Mouse (Mus musculus) MEL (cell line): ENCODE data around the gene Yeats4.

Experiments
- CHD1 ChIP-seq: IDR thresholded peaks from 2 replicates; pipeline ENCODE4 v1.6.1; 2012; ENCODE audit warnings: low read depth, mild to moderate bottlenecking, inconsistent platforms, low read length, improper control_type of control experiment
- CTCF ChIP-seq, 3 experiments: IDR thresholded peaks in 2 of 3; conservative IDR thresholded peaks in 1 of 3; 2 replicates each; pipeline ENCODE4 v1.5.1; 2011 to 2012; ENCODE audit warnings: low read length in 3 of 3, low read depth in 2 of 3, mild to moderate bottlenecking in 2 of 3, improper control_type of control experiment in 1 of 3, inconsistent platforms in 1 of 3, mixed read lengths in 1 of 3, moderate library complexity in 1 of 3; ENCODE audit not compliant: control insufficient read depth in 1 of 3, insufficient read depth in 1 of 3, poor library complexity in 1 of 3, severe bottlenecking in 1 of 3
- E2F4 ChIP-seq: IDR thresholded peaks from 2 replicates; pipeline ENCODE4 v1.6.1; 2011; ENCODE audit warnings: low read depth, low read length, improper control_type of control experiment, borderline replicate concordance
- GATA1 ChIP-seq: IDR thresholded peaks from 2 replicates; pipeline ENCODE4 v1.6.1; 2011; ENCODE audit warnings: low read depth, low read length, improper control_type of control experiment
- KAT2A ChIP-seq: conservative IDR thresholded peaks from 2 replicates; pipeline ENCODE4 v1.6.1; 2012; ENCODE audit warnings: low read depth, low read length, improper control_type of control experiment, inconsistent platforms
- MXI1 ChIP-seq: IDR thresholded peaks from 2 replicates; pipeline ENCODE4 v1.6.1; 2011; ENCODE audit warnings: mild to moderate bottlenecking, low read depth, low read length, improper control_type of control experiment
- POLR2A ChIP-seq, 2 experiments: IDR thresholded peaks; 2 replicates each; pipeline ENCODE4 v1.6.1; 2011 to 2012; ENCODE audit warnings: low read length in 2 of 2, mild to moderate bottlenecking in 2 of 2, control low read depth in 1 of 2, improper control_type of control experiment in 1 of 2, low read depth in 1 of 2, moderate library complexity in 1 of 2; ENCODE audit not compliant: control insufficient read depth in 1 of 2, insufficient read depth in 1 of 2, poor library complexity in 1 of 2
- POLR2AphosphoS2 ChIP-seq: IDR thresholded peaks from 2 replicates; pipeline ENCODE4 v1.6.1; 2011; ENCODE audit warnings: low read length, improper control_type of control experiment
- TCF12 ChIP-seq: IDR thresholded peaks from 2 replicates; pipeline ENCODE4 v1.6.1; 2014; ENCODE audit warnings: low read depth, mild to moderate bottlenecking, inconsistent platforms, low read length, improper control_type of control experiment, moderate library complexity
- USF1 ChIP-seq: IDR thresholded peaks from 2 replicates; pipeline ENCODE4 v1.6.1; 2014; ENCODE audit warnings: low read depth, mild to moderate bottlenecking, inconsistent platforms, low read length, improper control_type of control experiment, moderate library complexity

DNA sequence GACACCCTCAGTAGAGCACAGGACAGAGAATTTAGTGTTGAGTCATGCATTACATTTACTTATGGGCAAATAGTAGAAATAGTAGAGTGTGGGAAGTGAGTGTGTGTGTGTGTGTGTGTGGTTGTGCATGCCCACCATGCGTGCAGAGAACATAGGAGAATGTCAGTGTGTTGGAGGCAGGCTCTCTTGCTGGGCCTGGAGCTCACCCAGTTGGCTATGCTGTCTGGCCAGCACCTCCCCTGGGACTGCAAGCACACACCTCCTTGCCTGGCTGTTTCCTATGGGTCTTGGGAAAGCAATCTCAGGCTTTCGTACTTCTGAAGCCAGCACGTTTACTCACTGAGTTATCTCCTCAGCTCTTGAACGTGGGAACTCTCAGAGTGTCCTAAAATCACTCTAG, 10.5 kb upstream of the Yeats4 start:
- TF ChIP-seq USF1: no peak
- no peak for TF ChIP-seq KAT2A
- TF ChIP-seq CTCF (IDR thresholded peaks at IDR 0.05 in 2 of 3, conservative IDR thresholded peaks at IDR 0.05 in 1 of 3; ENCODE audit: control insufficient read depth in 1 of 3, insufficient read depth in 1 of 3, low read depth in 2 of 3, low read length in 3 of 3, poor library complexity in 1 of 3, severe bottlenecking in 1 of 3): no peak
- no peak for TF ChIP-seq GATA1
- no peak for TF ChIP-seq POLR2A (IDR thresholded peaks at IDR 0.05; ENCODE audit: control insufficient read depth in 1 of 2, insufficient read depth in 1 of 2, low read depth in 1 of 2, low read length in 2 of 2, poor library complexity in 1 of 2)
- TF ChIP-seq POLR2AphosphoS2: no peak
- TF ChIP-seq E2F4: no peak
- TF ChIP-seq TCF12: no peak
- no peak for TF ChIP-seq MXI1
- TF ChIP-seq CHD1: no peak
